Mouse (Mus musculus) MEL (cell line): ENCODE results near the gene Upk2. TPM values are rescaled to one million over a fixed set of nuclear protein-coding genes. Genes with fewer than 3 reads are reported as not detected.
A peak's percentile ranks its signal among the peaks of the same experiment; 100 is the strongest.

Experiments used
- DNase-seq: peaks from one replicate; pipeline ENCODE4 v3.0.0; 2011; ENCODE audit warnings: low read depth, low spot score
- H3K27ac ChIP-seq: 2 replicates; pipeline ENCODE4 v1.5.1; 2012; ENCODE audit warnings: low read depth, mild to moderate bottlenecking, control low read depth, low read length, moderate library complexity; ENCODE audit not compliant: control insufficient read depth
- H3K27me3 ChIP-seq, 2 experiments: fragments of 150-350 bp in 1 of 2; sonication (generic) in 1 of 2; 2 replicates each; pipeline ENCODE4 v1.6.1; 2012; ENCODE audit warnings: low read length in 2 of 2, mild to moderate bottlenecking in 2 of 2, improper control_type of control experiment in 1 of 2, moderate library complexity in 1 of 2; ENCODE audit not compliant: insufficient read depth in 2 of 2, control insufficient read depth in 1 of 2
- H3K36me3 ChIP-seq, 2 experiments: 2 replicates each; pipeline ENCODE4 v1.6.1; 2012 to 2014; ENCODE audit warnings: low read length in 2 of 2, improper control_type of control experiment in 1 of 2, inconsistent platforms in 1 of 2, mild to moderate bottlenecking in 1 of 2; ENCODE audit not compliant: insufficient read depth in 2 of 2, control insufficient read depth in 1 of 2
- H3K4me1 ChIP-seq, 2 experiments: fragments of 150-350 bp in 1 of 2; sonication (generic) in 1 of 2; 2 replicates each; pipeline ENCODE4 v1.6.1; 2012; ENCODE audit warnings: low read length in 2 of 2, improper control_type of control experiment in 1 of 2, mild to moderate bottlenecking in 1 of 2; ENCODE audit not compliant: insufficient read depth in 2 of 2, control insufficient read depth in 1 of 2
- H3K4me3 ChIP-seq, 2 experiments: fragments of 150-350 bp in 1 of 2; sonication (generic) in 1 of 2; 2 replicates each; pipeline ENCODE4 v1.5.1; 2012; ENCODE audit warnings: low read depth in 2 of 2, low read length in 2 of 2, mild to moderate bottlenecking in 2 of 2, moderate library complexity in 2 of 2, control low read depth in 1 of 2, improper control_type of control experiment in 1 of 2; ENCODE audit not compliant: control insufficient read depth in 1 of 2, insufficient read depth in 1 of 2
- H3K79me2 ChIP-seq: 2 replicates; pipeline ENCODE4 v1.6.1; 2012; ENCODE audit warnings: mild to moderate bottlenecking, low read length, moderate library complexity; ENCODE audit not compliant: control insufficient read depth, poor library complexity, insufficient read depth
- H3K9ac ChIP-seq: 2 replicates; pipeline ENCODE4 v1.6.1; 2012; ENCODE audit warnings: low read depth, mild to moderate bottlenecking, control low read depth, low read length, moderate library complexity; ENCODE audit not compliant: control insufficient read depth, poor library complexity, severe bottlenecking
- H3K9me3 ChIP-seq: fragments of 150-350 bp; sonication (generic); replicated peaks from 2 replicates; pipeline ENCODE4 v1.6.1; 2012; ENCODE audit warnings: mild to moderate bottlenecking, low read length, improper control_type of control experiment, moderate library complexity; ENCODE audit not compliant: insufficient read depth
- BHLHE40 ChIP-seq: IDR thresholded peaks from 2 replicates; pipeline ENCODE4 v1.6.1; 2012; ENCODE audit warnings: low read depth, mild to moderate bottlenecking, inconsistent platforms, low read length, improper control_type of control experiment, borderline replicate concordance
- CHD2 ChIP-seq: IDR thresholded peaks from 2 replicates; pipeline ENCODE4 v1.6.1; 2011; ENCODE audit warnings: low read length, improper control_type of control experiment
- CTCF ChIP-seq, 3 experiments: IDR thresholded peaks in 2 of 3; conservative IDR thresholded peaks in 1 of 3; 2 replicates each; pipeline ENCODE4 v1.5.1; 2011 to 2012; ENCODE audit warnings: low read length in 3 of 3, low read depth in 2 of 3, mild to moderate bottlenecking in 2 of 3, improper control_type of control experiment in 1 of 3, inconsistent platforms in 1 of 3, mixed read lengths in 1 of 3, moderate library complexity in 1 of 3; ENCODE audit not compliant: control insufficient read depth in 1 of 3, insufficient read depth in 1 of 3, poor library complexity in 1 of 3, severe bottlenecking in 1 of 3
- EP300 ChIP-seq, 2 experiments: IDR thresholded peaks; 2 replicates each; pipeline ENCODE4 v1.6.1; 2011; ENCODE audit warnings: improper control_type of control experiment in 2 of 2, low read length in 2 of 2, low read depth in 1 of 2, mild to moderate bottlenecking in 1 of 2
- HCFC1 ChIP-seq: IDR thresholded peaks from 2 replicates; pipeline ENCODE4 v1.6.1; 2012; ENCODE audit warnings: low read depth, mild to moderate bottlenecking, inconsistent platforms, low read length, improper control_type of control experiment, moderate library complexity
- MAFK ChIP-seq: IDR thresholded peaks from 2 replicates; pipeline ENCODE4 v1.6.1; 2011; ENCODE audit warnings: low read depth, mild to moderate bottlenecking, low read length, improper control_type of control experiment, borderline replicate concordance
- MEF2A ChIP-seq: IDR thresholded peaks from 2 replicates; pipeline ENCODE4 v1.6.1; 2014; ENCODE audit warnings: low read depth, mild to moderate bottlenecking, inconsistent platforms, low read length, improper control_type of control experiment; ENCODE audit not compliant: poor library complexity, insufficient replicate concordance, severe bottlenecking; ENCODE audit errors: extremely low read depth
- NELFE ChIP-seq: IDR thresholded peaks from 2 replicates; pipeline ENCODE4 v1.6.1; 2011; ENCODE audit warnings: low read depth, low read length, improper control_type of control experiment
- POLR2A ChIP-seq, 2 experiments: IDR thresholded peaks; 2 replicates each; pipeline ENCODE4 v1.6.1; 2011 to 2012; ENCODE audit warnings: low read length in 2 of 2, mild to moderate bottlenecking in 2 of 2, control low read depth in 1 of 2, improper control_type of control experiment in 1 of 2, low read depth in 1 of 2, moderate library complexity in 1 of 2; ENCODE audit not compliant: control insufficient read depth in 1 of 2, insufficient read depth in 1 of 2, poor library complexity in 1 of 2
- POLR2AphosphoS5 ChIP-seq: IDR thresholded peaks from 2 replicates; pipeline ENCODE4 v1.6.1; 2012; ENCODE audit warnings: low read depth, borderline replicate concordance, mild to moderate bottlenecking, inconsistent platforms, low read length, moderate library complexity, mixed read lengths
- RAD21 ChIP-seq: IDR thresholded peaks from 2 replicates; pipeline ENCODE4 v1.6.1; 2011; ENCODE audit warnings: mild to moderate bottlenecking, low read depth, low read length, improper control_type of control experiment
- RCOR1 ChIP-seq: IDR thresholded peaks from 2 replicates; pipeline ENCODE4 v1.6.1; 2012; ENCODE audit warnings: low read depth, mild to moderate bottlenecking, inconsistent platforms, low read length, improper control_type of control experiment
- SIN3A ChIP-seq: IDR thresholded peaks from 2 replicates; pipeline ENCODE4 v1.6.1; 2012; ENCODE audit warnings: low read length, improper control_type of control experiment, inconsistent platforms
- SMC3 ChIP-seq: IDR thresholded peaks from 2 replicates; pipeline ENCODE4 v1.6.1; 2011; ENCODE audit warnings: low read depth, low read length, improper control_type of control experiment
- TAL1 ChIP-seq: IDR thresholded peaks from 2 replicates; pipeline ENCODE4 v1.6.1; 2012; ENCODE audit warnings: mild to moderate bottlenecking, inconsistent platforms, low read length, moderate library complexity, mixed read lengths
- TCF12 ChIP-seq: IDR thresholded peaks from 2 replicates; pipeline ENCODE4 v1.6.1; 2014; ENCODE audit warnings: low read depth, mild to moderate bottlenecking, inconsistent platforms, low read length, improper control_type of control experiment, moderate library complexity
- UBTF ChIP-seq: IDR thresholded peaks from 2 replicates; pipeline ENCODE4 v1.6.1; 2012; ENCODE audit warnings: low read depth, mild to moderate bottlenecking, inconsistent platforms, low read length, improper control_type of control experiment, moderate library complexity, borderline replicate concordance; ENCODE audit not compliant: insufficient read depth
- USF2 ChIP-seq, 2 experiments: IDR thresholded peaks; 2 replicates each; pipeline ENCODE4 v1.6.1; 2011 to 2012; ENCODE audit warnings: improper control_type of control experiment in 2 of 2, low read length in 2 of 2, borderline replicate concordance in 1 of 2, inconsistent platforms in 1 of 2, low read depth in 1 of 2, mild to moderate bottlenecking in 1 of 2; ENCODE audit not compliant: insufficient read depth in 1 of 2
- ZC3H11A ChIP-seq: IDR thresholded peaks from 2 replicates; pipeline ENCODE4 v1.6.1; 2012; ENCODE audit warnings: low read depth, mild to moderate bottlenecking, inconsistent platforms, low read length, improper control_type of control experiment
- ZKSCAN1 ChIP-seq: IDR thresholded peaks from 2 replicates; pipeline ENCODE4 v1.6.1; 2012; ENCODE audit warnings: low read depth, mild to moderate bottlenecking, inconsistent platforms, low read length, improper control_type of control experiment, moderate library complexity
- ZMIZ1 ChIP-seq: IDR thresholded peaks from 2 replicates; pipeline ENCODE4 v1.6.1; 2012; ENCODE audit warnings: low read depth, mild to moderate bottlenecking, inconsistent platforms, low read length, improper control_type of control experiment, moderate library complexity
- polyA plus RNA-seq, 2 experiments: library from polyadenylated mRNA; stranded (reverse) in 1 of 2; unstranded in 1 of 2; fragments of >175 nt in 1 of 2; fragments of >200 nt in 1 of 2; gene quantifications; 2 replicates each; pipeline versions ENCODE4 v1.2.1 to v1.2.4; 2012; ENCODE audit warnings: low replicate concordance in 2 of 2, low read depth in 1 of 2; ENCODE audit not compliant: insufficient read length in 2 of 2, insufficient read depth in 1 of 2, missing spikeins in 1 of 2
- total RNA-seq: library from RNA; depleted of rRNA; stranded (reverse); fragments of 300-350 nt; gene quantifications from 2 replicates; pipeline ENCODE4 v1.2.3, GENCODE M21; 2012

Gene Upk2
- total and polyA plus RNA-seq, 3 experiments: not detected

DNA sequence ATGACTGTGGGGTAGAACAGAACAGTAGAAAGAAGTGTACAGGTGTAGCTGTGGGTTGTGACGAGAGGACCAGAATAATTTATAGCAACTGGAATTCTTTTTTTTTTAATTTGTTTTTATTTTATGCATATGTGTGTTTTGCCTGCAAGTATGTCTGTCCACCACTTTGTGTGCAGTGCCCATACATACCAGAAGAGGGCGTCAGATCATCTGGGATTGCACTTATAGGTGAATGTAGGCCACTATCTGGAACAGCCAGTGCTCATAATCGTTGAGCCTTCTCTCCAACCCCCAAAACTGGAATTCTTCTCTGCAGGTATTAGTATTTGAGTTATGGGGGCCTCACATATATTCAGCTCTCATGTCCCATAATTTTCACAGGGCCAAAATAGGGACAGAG is 18.4 kb upstream of the Upk2 start:
- Histone ChIP-seq H3K4me1 (peaks cover 2 to 3% of the 10 kb centered on the region in 2 experiments; a peak in 1 of 4 replicates), H3K27me3 (peaks cover 13 to 14% of the 10 kb centered on the region in 2 experiments), H3K79me2 (no peaks in the 10 kb centered on the region), H3K9me3 (no peaks in the 10 kb centered on the region), H3K27ac (no peak overlapping the region), H3K36me3 (no peaks in the 10 kb centered on the region), H3K4me3 (no peak overlapping the region), H3K9ac (no peak overlapping the region)
- TF ChIP-seq TAL1 (no peak), SIN3A (no peak), NELFE (no peak), RAD21 (peak; percentile 34), UBTF (no peak), SMC3 (peak; percentile 48), CTCF (IDR thresholded peaks at IDR 0.05 in 2 of 3, conservative IDR thresholded peaks at IDR 0.05 in 1 of 3; ENCODE audit: control insufficient read depth in 1 of 3, insufficient read depth in 1 of 3, low read depth in 2 of 3, low read length in 3 of 3, poor library complexity in 1 of 3, severe bottlenecking in 1 of 3) (peak; percentile 45 to 55 (median 53)), ZC3H11A (peak; percentile 18; the same call in 1 of the 2 replicates), TCF12 (no peak), ZKSCAN1 (no peak), EP300 (IDR thresholded peaks at IDR 0.05; ENCODE audit: low read depth in 1 of 2, low read length in 2 of 2) (no peak), POLR2A (IDR thresholded peaks at IDR 0.05; ENCODE audit: control insufficient read depth in 1 of 2, insufficient read depth in 1 of 2, low read depth in 1 of 2, low read length in 2 of 2, poor library complexity in 1 of 2) (no peak), BHLHE40 (no peak), MEF2A (no peak), RCOR1 (no peak)
- peak; percentile 45 for DNase-seq

DNA sequence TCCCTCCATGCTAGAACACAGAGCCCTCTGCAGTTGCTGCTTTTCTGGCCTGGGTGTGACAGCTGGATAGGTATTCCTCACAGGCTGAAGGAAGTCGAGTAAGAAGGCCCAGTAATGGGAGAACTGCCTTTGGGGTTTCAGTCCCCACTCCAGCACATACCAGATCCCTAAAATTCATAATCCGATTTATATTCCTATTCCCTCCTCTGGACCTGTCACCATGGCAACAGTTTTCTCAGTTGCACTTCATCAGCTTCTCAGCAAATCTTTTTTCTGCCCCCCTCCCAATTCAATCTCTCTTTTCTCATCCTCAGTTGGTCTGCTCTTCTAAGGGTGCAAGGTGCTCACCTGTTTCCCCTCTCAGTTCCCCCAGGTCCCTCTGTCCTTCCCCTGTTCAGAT is 14.0 kb upstream of the Upk2 start:
- Histone ChIP-seq H3K27me3 (peaks cover 33 to 35% of the 10 kb centered on the region in 2 experiments), H3K4me1 (no peaks in the 10 kb centered on the region), H3K9me3 (no peaks in the 10 kb centered on the region), H3K27ac (no peak overlapping the region), H3K9ac (no peak overlapping the region), H3K79me2 (no peaks in the 10 kb centered on the region), H3K4me3 (no peak overlapping the region)
- DNase-seq: no peak
- no peak for TF ChIP-seq POLR2AphosphoS5
- TF ChIP-seq TCF12: no peak
- TF ChIP-seq HCFC1: no peak
- TF ChIP-seq MAFK: no peak
- TF ChIP-seq SMC3: no peak
- TF ChIP-seq TAL1: no peak
- TF ChIP-seq USF2 (IDR thresholded peaks at IDR 0.05; ENCODE audit: borderline replicate concordance in 1 of 2, insufficient read depth in 1 of 2, low read depth in 1 of 2, low read length in 2 of 2): no peak
- no peak for TF ChIP-seq CHD2
- TF ChIP-seq ZMIZ1: no peak
- TF ChIP-seq, all 39 proteins: peak for 0
- H3K36me3 ChIP-seq: no peaks in the 10 kb centered on the region
